Mouse (Mus musculus): Measurements from ENCODE around the gene Ide.

- TF ChIP-seq EP300 (IDR thresholded peaks at IDR 0.05; ENCODE audit: low read depth) (no peak), CTCF (IDR thresholded peaks at IDR 0.05; ENCODE audit: low read depth) (no peak)
Observed at GRCm38 (mm10) chr19:37315091-37315490, 22.6 kb downstream of the Ide start.

All from liver, embryonic 14.5 days (tissue).